Mouse (Mus musculus): ENCODE measurements around the gene Naa60. TPM values are rescaled to one million over a fixed set of nuclear protein-coding genes. Genes with fewer than 3 reads are reported as not detected.
A peak's percentile ranks its signal among the peaks of the same experiment; 100 is the strongest.

The Naa60 gene
- polyA plus RNA-seq, 1 experiment from 2014 or later, result 53.0 TPM

DNA sequence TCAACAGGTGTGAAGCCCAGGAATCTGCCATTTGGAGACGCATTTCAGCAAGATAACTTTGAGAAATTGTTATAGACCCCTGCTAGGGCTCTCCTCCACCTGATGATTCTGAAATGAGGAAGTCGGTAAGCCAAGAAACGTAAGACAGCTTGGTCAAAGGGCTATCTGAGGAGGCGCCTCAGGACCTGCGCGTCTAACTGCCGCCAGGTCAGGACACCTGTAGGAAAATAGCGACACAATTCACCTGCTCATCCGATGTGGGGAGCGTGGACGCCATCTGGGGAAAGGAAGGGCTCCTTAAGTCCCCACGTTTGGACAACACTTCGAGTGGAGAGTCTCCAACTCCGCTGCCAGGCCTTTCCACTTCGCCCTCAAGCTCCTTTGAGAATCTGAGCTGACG, 360 bp upstream of the Naa60 start:
- Histone ChIP-seq H3K4me1 (ENCODE audit: control insufficient read depth, insufficient read depth, low read length) (peaks cover 9% of the 10 kb centered on the region; the same call in 1 of the 2 replicates), H3K36me3 (ENCODE audit: control insufficient read depth, insufficient read depth, low read length) (peaks cover 4% of the 10 kb centered on the region; the same call in 1 of the 2 replicates), H3K9me3 (ENCODE audit: control insufficient read depth, low read depth, low read length) (no peaks in the 10 kb centered on the region), H3K4me2 (replicated peaks; ENCODE audit: low read depth, low read length) (peak overlapping the region; percentile 87), H3K27me3 (ENCODE audit: control insufficient read depth, insufficient read depth, low read length) (no peaks in the 10 kb centered on the region), H3K9ac (replicated peaks; ENCODE audit: low read depth, low read length) (0 out of 2 replicates have a peak overlapping the region, but pooled peaks have one; percentile 26), H3K27ac (ENCODE audit: low read length) (no peak overlapping the region), H3K4me3 (ENCODE audit: low read depth, low read length) (peak overlapping the region; percentile 51)
- ATAC-seq (ENCODE audit: insufficient number of reproducible peaks, insufficient read depth, low FRiP score, low read depth), result peak; percentile 7; the same call in 1 of the 2 replicates
- WGBS, result under 1% methylated on average over 16 of the region's 16 CpGs

- H3K4me2 ChIP-seq (replicated peaks; ENCODE audit: low read depth, low read length), result no peak overlapping the region
- 92% methylated on average over 4 of the region's 4 CpGs for WGBS
- no peak for ATAC-seq (ENCODE audit: insufficient number of reproducible peaks, insufficient read depth, low FRiP score, low read depth)
- no peaks in the 10 kb centered on the region; the same call in 1 of the 2 replicates for H3K36me3 ChIP-seq (ENCODE audit: control insufficient read depth, insufficient read depth, low read length)
- no peaks in the 10 kb centered on the region for H3K27me3 ChIP-seq (ENCODE audit: control insufficient read depth, insufficient read depth, low read length)
- H3K9me3 ChIP-seq (ENCODE audit: control insufficient read depth, low read depth, low read length), result no peaks in the 10 kb centered on the region
- H3K4me1 ChIP-seq (ENCODE audit: control insufficient read depth, insufficient read depth, low read length), result peaks cover 9% of the 10 kb centered on the region; the same call in 1 of the 2 replicates
- H3K9ac ChIP-seq (replicated peaks; ENCODE audit: low read depth, low read length), result no peak overlapping the region
- H3K27ac ChIP-seq (ENCODE audit: low read length), result no peak overlapping the region
- H3K4me3 ChIP-seq (ENCODE audit: low read depth, low read length), result no peak overlapping the region
Measured at GRCm38 (mm10) chr16:3876346-3876745, 4.2 kb downstream of the Naa60 start.

DNA sequence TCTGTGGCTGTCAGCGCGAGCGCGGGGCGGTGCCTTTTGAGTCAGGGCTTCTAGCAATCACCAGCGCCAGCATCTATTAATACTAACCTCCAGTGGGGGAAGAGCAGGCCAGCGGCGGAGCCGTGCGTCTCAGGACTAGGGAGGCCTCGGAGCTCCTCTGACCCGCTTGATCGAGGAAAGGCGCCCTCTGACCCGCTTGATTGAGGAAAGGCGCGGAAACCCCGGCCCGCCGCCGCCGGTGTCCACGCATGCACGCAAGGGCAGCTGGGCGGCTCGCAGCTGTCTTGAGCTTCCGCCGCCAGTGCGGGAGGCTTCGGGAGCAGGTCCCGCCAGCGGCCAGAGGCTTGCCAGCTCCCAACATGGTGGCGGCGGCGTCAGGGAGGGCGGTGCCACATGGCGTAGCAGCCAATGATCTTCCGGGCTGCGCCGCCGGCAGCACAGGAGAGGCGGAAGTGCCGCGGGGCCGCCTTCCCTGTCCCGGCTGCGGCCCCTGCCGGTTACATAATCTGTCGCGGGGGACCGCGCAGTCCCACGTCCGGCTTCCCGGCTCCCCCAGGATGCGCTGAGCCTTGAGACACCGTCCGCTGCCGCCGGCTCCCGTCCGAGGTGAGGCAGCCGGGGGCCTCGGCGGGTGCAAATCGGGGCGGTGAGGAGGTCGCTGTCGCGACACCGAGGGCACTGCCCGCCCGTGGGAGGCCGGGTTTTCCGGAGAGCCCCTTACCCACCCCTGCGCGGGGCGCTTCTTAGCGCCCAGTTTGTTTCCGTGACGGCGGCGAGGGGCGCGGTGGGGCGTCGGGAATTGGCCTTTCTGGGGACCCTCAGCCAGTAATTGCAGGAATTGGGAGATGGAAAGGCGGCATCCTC, 12.3 kb downstream of the Naa60 start, which contains the start of the genes Zfp597 and Gm20695:
TSS of gene Zfp597 (minus strand) at position 361 of the 864 bp plus-strand sequence.
TSS of gene Gm20695 (plus strand) at position 448 of the 864 bp plus-strand sequence.
- Histone ChIP-seq H3K27ac (ENCODE audit: low read length) (peak within 1 kb of the TSS; percentile 82), H3K27me3 (ENCODE audit: control insufficient read depth, insufficient read depth, low read length) (no peaks in the 10 kb centered on the region), H3K4me3 (ENCODE audit: low read depth, low read length) (peak within 1 kb of the TSS; percentile 89), H3K9me3 (ENCODE audit: control insufficient read depth, low read depth, low read length) (no peaks in the 10 kb centered on the region), H3K9ac (replicated peaks; ENCODE audit: low read depth, low read length) (peak within 1 kb of the TSS; percentile 83), H3K36me3 (ENCODE audit: control insufficient read depth, insufficient read depth, low read length) (no peaks in the 10 kb centered on the region), H3K4me2 (replicated peaks; ENCODE audit: low read depth, low read length) (peak within 1 kb of the TSS; percentile 70), H3K4me1 (ENCODE audit: control insufficient read depth, insufficient read depth, low read length) (peaks cover 10% of the 10 kb centered on the region; the same call in 1 of the 2 replicates)
- ATAC-seq (ENCODE audit: insufficient number of reproducible peaks, insufficient read depth, low FRiP score, low read depth), result peak; percentile 99
- under 1% methylated on average over 74 of the region's 88 CpGs for WGBS

GRCm38 (mm10) chr16:3885065-3885670, 13.0 kb downstream of the Naa60 start:
- Histone ChIP-seq H3K4me3 (ENCODE audit: low read depth, low read length) (peak overlapping the region; percentile 89), H3K4me1 (ENCODE audit: control insufficient read depth, insufficient read depth, low read length) (peaks cover 10% of the 10 kb centered on the region; the same call in 1 of the 2 replicates), H3K4me2 (replicated peaks; ENCODE audit: low read depth, low read length) (peak overlapping the region; percentile 70), H3K27me3 (ENCODE audit: control insufficient read depth, insufficient read depth, low read length) (no peaks in the 10 kb centered on the region), H3K36me3 (ENCODE audit: control insufficient read depth, insufficient read depth, low read length) (no peaks in the 10 kb centered on the region), H3K9ac (replicated peaks; ENCODE audit: low read depth, low read length) (peak overlapping the region; percentile 83), H3K9me3 (ENCODE audit: control insufficient read depth, low read depth, low read length) (no peaks in the 10 kb centered on the region), H3K27ac (ENCODE audit: low read length) (peak overlapping the region; percentile 71)
- ATAC-seq (ENCODE audit: insufficient number of reproducible peaks, insufficient read depth, low FRiP score, low read depth), result 0 out of 2 replicates have a peak, but pooled peaks have one; percentile 8
- 5% methylated on average over 10 of the region's 10 CpGs for WGBS

DNA sequence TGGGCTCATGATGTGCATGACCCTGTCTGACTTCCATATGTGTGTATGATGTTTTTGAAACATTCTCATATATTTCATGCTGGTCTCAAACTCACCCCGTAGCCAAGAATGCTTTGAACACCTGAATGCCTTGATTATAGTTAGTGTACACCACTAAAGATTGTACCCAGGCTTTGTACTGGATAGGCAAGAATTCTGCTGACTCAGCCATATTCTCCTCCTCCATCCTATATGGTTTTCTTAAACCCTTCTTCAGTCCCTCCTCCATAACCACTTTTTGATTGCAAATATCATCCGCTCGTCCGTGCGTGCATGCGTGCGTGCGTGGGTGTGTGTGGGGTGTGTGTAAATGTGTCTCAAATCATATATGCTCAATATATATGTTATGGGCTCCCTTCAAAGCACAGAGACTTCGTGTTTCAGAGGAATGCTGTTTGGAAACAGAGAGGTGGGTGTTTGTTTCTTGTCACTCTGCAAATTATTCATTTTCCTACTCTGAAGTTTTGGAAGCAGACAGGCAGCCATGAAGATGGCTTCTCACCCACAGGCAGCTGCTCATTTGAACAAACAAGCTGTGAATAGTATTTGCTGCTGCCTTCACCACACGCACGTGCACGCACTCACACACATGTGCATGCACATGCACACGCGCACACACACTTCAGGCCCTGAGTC, 19.6 kb downstream of the Naa60 start:
- H3K27me3 ChIP-seq (ENCODE audit: control insufficient read depth, insufficient read depth, low read length), result no peaks in the 10 kb centered on the region
- H3K4me1 ChIP-seq (ENCODE audit: control insufficient read depth, insufficient read depth, low read length), result no peaks in the 10 kb centered on the region
- 91% methylated on average over 14 of the region's 14 CpGs for WGBS
- no peak for ATAC-seq (ENCODE audit: insufficient number of reproducible peaks, insufficient read depth, low FRiP score, low read depth)
- no peak overlapping the region for H3K27ac ChIP-seq (ENCODE audit: low read length)
- H3K9me3 ChIP-seq (ENCODE audit: control insufficient read depth, low read depth, low read length), result no peaks in the 10 kb centered on the region
- H3K4me3 ChIP-seq (ENCODE audit: low read depth, low read length), result no peak overlapping the region
- no peak overlapping the region for H3K4me2 ChIP-seq (replicated peaks; ENCODE audit: low read depth, low read length)
- no peak overlapping the region for H3K9ac ChIP-seq (replicated peaks; ENCODE audit: low read depth, low read length)
- H3K36me3 ChIP-seq (ENCODE audit: control insufficient read depth, insufficient read depth, low read length), result no peaks in the 10 kb centered on the region

GRCm38 (mm10) chr16:3893739-3894138, 21.6 kb downstream of the Naa60 start:
- Histone ChIP-seq H3K9ac (replicated peaks; ENCODE audit: low read depth, low read length) (no peak overlapping the region), H3K4me1 (ENCODE audit: control insufficient read depth, insufficient read depth, low read length) (no peaks in the 10 kb centered on the region), H3K4me3 (ENCODE audit: low read depth, low read length) (no peak overlapping the region), H3K27ac (ENCODE audit: low read length) (no peak overlapping the region), H3K4me2 (replicated peaks; ENCODE audit: low read depth, low read length) (no peak overlapping the region), H3K9me3 (ENCODE audit: control insufficient read depth, low read depth, low read length) (no peaks in the 10 kb centered on the region), H3K36me3 (ENCODE audit: control insufficient read depth, insufficient read depth, low read length) (peaks cover 14% of the 10 kb centered on the region), H3K27me3 (ENCODE audit: control insufficient read depth, insufficient read depth, low read length) (no peaks in the 10 kb centered on the region)
- WGBS, result 64% methylated on average over 3 of the region's 3 CpGs
- no peak for ATAC-seq (ENCODE audit: insufficient number of reproducible peaks, insufficient read depth, low FRiP score, low read depth)

- Histone ChIP-seq H3K36me3 (ENCODE audit: control insufficient read depth, insufficient read depth, low read length) (peaks cover 28% of the 10 kb centered on the region), H3K9me3 (ENCODE audit: control insufficient read depth, low read depth, low read length) (no peaks in the 10 kb centered on the region), H3K9ac (replicated peaks; ENCODE audit: low read depth, low read length) (no peak overlapping the region), H3K4me2 (replicated peaks; ENCODE audit: low read depth, low read length) (no peak overlapping the region), H3K27ac (ENCODE audit: low read length) (peak overlapping the region; percentile 17; the same call in 1 of the 2 replicates), H3K4me3 (ENCODE audit: low read depth, low read length) (no peak overlapping the region), H3K27me3 (ENCODE audit: control insufficient read depth, insufficient read depth, low read length) (no peaks in the 10 kb centered on the region), H3K4me1 (ENCODE audit: control insufficient read depth, insufficient read depth, low read length) (no peaks in the 10 kb centered on the region)
- 77% methylated on average over 9 of the region's 9 CpGs for WGBS
- no peak for ATAC-seq (ENCODE audit: insufficient number of reproducible peaks, insufficient read depth, low FRiP score, low read depth)
Measured at GRCm38 (mm10) chr16:3895173-3895792, 23.1 kb downstream of the Naa60 start.

DNA sequence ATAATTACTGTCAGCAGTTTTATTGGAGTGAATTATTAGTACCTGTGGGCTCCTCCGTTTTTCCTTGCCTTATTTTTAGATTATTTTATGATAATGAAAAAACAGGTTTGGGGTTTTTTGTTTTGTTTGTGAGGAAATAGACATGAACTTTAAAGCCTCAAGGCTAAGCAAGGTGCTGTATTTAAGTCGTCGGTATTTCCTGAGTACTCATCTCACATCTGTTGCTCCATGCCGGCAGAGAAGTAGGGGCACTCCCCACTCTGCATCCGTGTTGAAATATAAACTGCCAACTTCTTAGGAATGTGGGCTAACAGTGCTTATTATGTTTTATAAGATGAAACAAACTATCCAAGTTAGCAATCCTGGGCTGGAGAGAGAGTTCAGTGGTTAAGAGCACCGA, 23.9 kb downstream of the Naa60 start:
- H3K9ac ChIP-seq (replicated peaks; ENCODE audit: low read depth, low read length), result no peak overlapping the region
- no peaks in the 10 kb centered on the region for H3K27me3 ChIP-seq (ENCODE audit: control insufficient read depth, insufficient read depth, low read length)
- H3K4me2 ChIP-seq (replicated peaks; ENCODE audit: low read depth, low read length), result no peak overlapping the region
- H3K27ac ChIP-seq (ENCODE audit: low read length), result no peak overlapping the region
- WGBS, result 82% methylated on average over 6 of the region's 6 CpGs
- H3K4me3 ChIP-seq (ENCODE audit: low read depth, low read length), result no peak overlapping the region
- no peaks in the 10 kb centered on the region for H3K9me3 ChIP-seq (ENCODE audit: control insufficient read depth, low read depth, low read length)
- H3K4me1 ChIP-seq (ENCODE audit: control insufficient read depth, insufficient read depth, low read length), result no peaks in the 10 kb centered on the region
- ATAC-seq (ENCODE audit: insufficient number of reproducible peaks, insufficient read depth, low FRiP score, low read depth), result no peak
- peaks cover 34% of the 10 kb centered on the region for H3K36me3 ChIP-seq (ENCODE audit: control insufficient read depth, insufficient read depth, low read length)

Data from stomach, embryonic 14.5 days (tissue).